Mouse (Mus musculus) spleen, postnatal 36 days (tissue): Measurements from ENCODE around the gene Atxn1.

Source experiments
- DNase-seq, 2 experiments: peaks; one replicate each; pipeline ENCODE4 v3.0.0; 2022; ENCODE audit warnings: low spot score in 2 of 2, mixed read lengths in 1 of 2

Gene Atxn1

DNA sequence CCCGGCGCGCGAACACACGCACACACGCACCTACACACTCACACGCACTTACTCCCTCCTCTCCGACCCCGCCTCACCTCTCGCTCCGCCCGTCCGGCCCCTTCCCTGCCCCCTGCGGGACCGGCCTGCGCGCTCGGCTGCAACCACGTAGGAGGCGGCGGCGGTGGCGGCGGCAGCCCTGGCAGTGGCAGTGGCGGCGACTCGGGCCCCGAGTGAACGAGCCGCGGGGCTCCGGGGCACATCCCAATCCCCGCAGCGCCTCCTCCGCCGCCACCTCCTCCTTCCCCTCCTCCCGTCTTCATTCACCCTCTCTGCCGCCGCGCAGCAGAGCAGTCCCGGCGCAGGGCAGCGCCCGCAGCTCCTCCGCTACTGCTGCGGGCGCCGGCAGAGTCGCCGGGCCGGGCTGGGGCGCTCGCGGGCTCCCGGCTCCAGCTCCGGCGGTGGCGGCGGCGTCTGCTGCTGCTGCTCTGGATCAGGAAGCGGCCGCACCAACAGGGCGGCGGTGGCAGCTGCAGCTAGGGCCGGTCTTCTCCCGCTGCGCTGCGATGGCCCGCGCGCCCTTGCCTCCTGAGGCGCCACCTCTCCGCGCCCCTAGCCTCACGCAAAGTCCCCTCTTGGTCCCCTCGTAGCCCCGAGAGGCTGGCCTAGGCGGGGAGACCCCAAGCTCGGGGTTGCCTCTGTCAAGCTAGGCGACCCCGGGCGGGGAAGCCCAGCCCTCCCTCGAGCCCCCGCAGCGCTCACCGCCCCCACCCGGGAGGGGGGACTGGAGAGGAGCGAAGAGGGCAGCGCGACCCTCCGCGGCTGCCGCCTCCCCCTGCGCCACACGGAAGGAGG, 1.1 kb downstream of the Atxn1 start:
- DNase-seq, result peak; percentile 66 to 74

DNA sequence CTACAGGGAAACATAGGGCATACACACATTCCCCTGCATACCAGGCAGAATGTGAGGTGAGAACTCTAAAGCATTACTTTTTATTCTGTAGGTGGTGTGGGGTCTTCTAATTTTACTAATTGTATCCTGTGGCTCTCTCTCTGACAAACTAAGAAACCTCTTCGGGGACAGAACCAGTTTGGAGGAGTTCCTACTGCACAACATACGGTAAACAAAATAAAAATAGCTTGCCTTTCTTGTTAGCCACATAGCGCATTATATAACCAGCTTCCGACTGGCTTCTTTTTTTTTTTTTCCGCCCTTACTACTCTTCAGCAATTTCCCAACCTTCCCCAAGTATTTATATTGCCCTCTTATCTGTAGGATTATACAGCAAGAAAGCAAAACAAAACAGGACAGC, 2.0 kb downstream of the Atxn1 start:
- no peak for DNase-seq

DNA sequence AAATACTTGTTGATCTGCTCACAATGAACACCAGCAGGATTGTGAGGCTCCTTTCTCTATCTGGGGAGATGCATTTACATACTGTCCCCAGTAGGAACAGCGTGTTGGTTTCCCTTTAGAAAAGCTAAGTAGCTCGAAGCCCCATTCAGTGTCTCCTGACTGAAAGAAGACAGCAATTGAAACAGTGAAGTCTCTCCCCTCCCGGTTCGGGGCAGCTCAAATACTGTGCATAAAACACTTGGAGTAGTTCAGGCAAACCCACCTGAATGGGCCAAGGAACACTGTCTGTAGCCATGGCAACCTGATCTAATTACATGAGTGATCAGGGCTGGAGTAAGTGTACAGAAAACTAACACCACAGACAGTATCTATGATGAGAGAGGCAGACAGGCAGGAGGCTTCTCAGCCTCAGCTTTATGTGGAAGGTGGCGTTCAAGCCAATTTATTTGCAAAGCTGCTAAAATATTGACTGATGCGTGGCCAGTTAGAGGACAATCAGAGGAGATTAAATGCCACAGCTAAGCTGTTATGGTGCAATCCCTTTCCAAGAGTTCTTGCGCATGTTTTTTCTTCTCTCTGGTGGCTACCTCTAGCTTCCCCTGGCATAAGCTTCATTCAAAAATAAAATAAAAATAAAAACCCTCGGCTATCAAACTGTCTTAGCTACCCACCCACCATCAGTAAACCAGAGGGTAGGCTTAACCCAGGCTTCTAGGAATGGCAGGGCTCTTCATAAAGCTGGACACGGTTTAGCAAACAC, 2.8 kb downstream of the Atxn1 start:
- DNase-seq, result no peak

GRCm38 (mm10) chr13:45960311-45960965, 4.4 kb downstream of the Atxn1 start:
- no peak for DNase-seq

DNA sequence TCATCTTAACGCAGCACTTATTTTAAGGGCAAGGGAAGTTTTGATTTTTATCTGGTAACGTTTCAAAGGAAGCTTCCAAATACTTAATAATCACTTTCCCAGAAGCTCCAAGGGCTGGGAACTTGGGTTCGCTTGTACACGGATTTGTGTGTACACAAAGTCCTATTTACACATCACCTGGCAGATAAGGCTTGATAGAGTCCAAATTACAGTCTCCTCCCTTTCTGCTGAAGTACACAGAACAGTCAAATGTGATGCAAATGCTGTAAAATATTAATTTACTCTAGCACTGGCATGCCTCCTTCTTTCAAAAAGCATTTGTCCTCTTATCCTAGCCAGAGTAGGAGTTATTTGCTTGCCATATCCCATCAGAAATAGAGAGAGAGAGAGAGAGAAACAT, 6.5 kb downstream of the Atxn1 start:
- DNase-seq, result no peak

- no peak for DNase-seq
Observed at GRCm38 (mm10) chr13:45957629-45958028, 7.2 kb downstream of the Atxn1 start.

DNA sequence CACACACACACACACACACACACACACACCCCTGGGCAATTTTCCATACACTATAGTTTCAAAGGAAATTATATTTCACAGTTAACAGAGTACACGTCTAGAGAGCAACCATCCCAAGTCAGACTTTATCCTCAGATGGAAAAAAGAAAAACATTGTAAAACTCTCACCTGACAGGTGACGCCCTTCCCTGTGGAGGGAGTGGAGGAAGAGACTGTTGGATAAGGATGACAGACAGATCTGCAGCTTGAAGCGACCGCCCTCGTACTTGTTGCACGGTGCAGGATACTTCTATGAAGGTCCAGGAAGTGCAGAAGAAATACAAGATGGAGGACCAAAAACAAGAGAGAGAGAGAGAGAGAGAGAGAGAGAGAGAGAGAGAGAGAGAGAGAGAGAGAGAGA, 8.5 kb downstream of the Atxn1 start:
- no peak for DNase-seq

GRCm38 (mm10) chr13:45955370-45956055, 9.3 kb downstream of the Atxn1 start:
- DNase-seq, result no peak

GRCm38 (mm10) chr13:45953098-45953497, 11.7 kb downstream of the Atxn1 start:
- DNase-seq, result no peak

DNA sequence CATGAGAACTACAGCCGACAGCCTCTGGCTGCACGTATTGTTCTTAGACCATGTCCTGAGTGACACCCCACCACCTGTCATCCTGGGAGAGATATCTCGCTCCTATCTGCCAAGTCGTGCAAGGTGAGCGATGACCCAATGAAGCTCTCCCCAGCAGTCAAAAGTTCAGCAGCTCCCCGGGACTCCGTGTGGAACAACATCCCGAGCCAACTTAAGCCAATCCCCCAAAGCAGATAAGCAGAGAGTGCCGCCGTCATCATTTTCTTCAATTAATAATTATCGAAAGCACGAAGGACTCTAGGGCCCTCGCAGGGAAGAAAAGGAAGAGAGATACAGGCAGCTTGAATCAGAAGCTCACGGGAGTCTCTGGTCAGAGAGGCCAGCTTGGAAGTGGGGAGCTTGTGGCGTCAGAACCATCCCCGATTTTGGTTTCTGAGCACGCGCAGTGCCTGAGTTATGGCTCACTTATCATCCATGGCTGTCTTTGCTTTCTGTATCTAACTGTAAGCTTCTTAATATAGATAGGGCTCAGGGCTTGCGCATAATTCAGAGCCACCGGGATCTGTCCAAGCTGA, 13.7 kb downstream of the Atxn1 start:
- no peak for DNase-seq

GRCm38 (mm10) chr13:45950355-45950861, 14.4 kb downstream of the Atxn1 start:
- no peak for DNase-seq

- no peak for DNase-seq
Observed at GRCm38 (mm10) chr13:45946136-45946535, 18.7 kb downstream of the Atxn1 start.

- no peak for DNase-seq
Observed at GRCm38 (mm10) chr13:45942337-45942736, 22.5 kb downstream of the Atxn1 start.

DNA sequence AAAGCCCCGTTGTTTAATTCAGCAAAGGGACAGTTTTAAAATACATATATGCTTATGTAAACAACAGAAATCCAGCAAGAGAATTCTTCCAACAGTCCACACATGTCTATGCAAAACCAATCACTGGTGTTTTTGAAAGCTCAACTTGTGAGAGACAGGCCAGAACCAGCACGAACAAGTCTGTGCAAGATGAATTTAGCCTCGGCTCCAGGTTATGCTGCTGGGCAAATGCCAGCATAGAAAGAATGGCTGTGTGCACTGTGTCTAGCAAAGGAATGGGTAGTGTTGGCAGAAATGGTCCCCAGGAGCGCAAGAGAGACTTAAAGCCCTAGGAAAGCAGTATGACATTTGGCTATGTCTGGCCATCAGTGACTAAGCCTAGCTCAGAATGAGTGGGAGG, 24.1 kb downstream of the Atxn1 start:
- DNase-seq, result no peak

- no peak for DNase-seq
Observed at GRCm38 (mm10) chr13:45939561-45939960, 25.2 kb downstream of the Atxn1 start.

DNA sequence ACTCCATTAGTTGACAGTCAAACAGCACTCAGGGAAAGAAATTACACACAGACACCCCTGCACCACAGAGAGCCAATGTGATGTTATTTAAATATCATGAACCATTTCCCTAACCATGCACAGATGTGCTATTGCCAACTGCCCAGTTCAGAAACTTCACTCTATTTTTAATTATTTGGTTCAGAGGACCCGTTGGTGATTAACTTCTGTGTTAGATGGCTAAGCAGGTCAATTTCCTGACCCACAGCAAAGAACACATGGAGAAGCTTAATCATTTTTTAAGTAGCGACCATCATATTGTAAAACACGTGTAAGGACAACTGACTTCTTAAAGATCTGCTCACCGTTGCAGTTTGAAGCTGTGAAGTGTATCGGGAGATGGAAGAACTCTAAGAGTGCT, 26.7 kb downstream of the Atxn1 start:
- no peak for DNase-seq

DNA sequence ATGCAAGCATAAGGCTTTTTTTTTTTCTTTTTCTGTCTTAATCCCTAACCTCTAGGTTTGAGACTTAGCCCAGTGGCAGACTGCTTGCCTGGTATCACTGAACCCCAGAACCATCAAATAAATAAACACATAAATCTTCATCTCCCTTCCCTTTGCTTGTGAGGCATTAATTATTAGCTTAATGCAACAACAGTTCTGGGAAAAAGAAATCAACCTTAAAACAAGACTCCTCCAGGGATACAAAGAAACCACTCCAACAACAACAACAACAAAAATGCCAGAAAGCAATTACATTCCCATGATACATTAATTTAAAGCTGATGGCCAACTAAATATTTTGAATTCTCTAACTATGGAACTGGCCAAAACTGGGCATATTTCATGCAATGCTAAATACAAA, 28.0 kb downstream of the Atxn1 start:
- no peak for DNase-seq

- DNase-seq, result no peak
Observed at GRCm38 (mm10) chr13:45935798-45936197, 29.0 kb downstream of the Atxn1 start.

DNA sequence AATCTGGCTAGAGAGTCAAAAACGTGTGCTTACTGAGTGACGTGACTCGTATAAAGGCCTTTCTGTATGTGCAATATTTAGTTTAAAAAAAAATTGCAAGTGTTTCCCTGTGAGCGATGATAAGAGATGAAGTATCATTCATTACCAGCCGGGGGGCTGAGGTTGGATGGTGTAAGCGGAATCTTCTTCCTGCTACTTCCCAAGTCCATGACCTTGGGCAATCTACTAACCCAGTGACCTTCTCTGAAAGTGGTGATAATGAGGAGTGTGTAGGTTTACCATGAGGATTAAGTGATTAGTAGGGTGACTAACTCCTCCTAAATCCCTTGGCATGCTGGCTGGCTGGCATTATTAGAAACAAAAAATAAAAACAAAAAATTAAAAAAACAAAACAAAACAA, 30.0 kb downstream of the Atxn1 start:
- no peak for DNase-seq

DNA sequence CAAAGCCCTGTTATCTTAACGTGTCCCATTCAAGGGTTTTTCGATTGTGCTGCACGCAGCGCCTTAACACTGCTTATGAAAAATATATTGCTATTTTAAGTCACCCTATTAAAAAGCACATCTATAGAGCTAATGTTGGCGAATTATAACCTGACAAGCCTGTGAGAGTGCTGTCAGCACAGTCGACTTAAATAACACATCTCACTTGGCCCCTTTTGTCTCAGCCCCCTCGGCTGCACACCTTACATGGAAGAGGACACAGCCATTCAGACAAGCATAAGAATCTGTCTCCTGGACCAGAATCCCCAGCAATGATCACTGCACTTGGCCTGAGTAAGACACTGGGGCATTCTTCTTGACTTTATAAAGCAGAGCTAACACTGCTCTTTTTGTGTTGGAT, 30.7 kb downstream of the Atxn1 start:
- DNase-seq, result no peak

DNA sequence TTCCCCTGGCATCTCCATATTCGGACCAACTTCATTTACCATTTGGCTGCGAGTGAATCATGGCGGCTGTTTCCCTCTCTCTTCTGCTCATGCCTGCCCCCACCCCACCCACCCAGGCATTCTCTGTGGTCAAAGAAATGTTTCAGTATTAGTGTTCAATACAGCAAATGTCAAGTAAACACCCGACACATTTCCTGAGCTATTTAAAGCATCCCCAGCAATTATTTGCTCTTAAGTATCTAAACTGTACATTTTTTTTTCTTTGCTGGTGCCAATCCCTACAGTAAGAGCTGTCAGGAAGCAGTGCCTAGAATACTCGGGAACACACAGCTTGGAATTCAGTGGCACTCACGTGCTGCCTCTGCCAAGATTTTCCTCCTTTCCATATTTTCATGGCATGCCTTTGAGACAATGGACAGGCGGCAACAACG, 32.3 kb downstream of the Atxn1 start:
- DNase-seq, result no peak
